Comparison of ENCODE assay signal across 9 mouse cellular contexts in genomic region chr17:80332386-80332785, GRCm38 (mm10). TPM values are rescaled to one million over a fixed set of nuclear protein-coding genes. Genes with fewer than 3 reads are reported as not detected.
DNase-seq lines count a peak whose midpoint lies in the region; TF ChIP-seq lines count a peak whose summit lies in the region.
"Had no signal": no experiment of that assay in that cellular context is flagged by ENCODE, and none has a peak within 500 bp of the region (broad histone marks: within the 10 kb centered on the region; RNA-seq: fewer than 3 reads in every experiment).

No protein-coding gene starts in this region.

- H3K4me3 ChIP-seq in kidney, adult 2 months (ENCODE audit: insufficient read depth, low read depth, low read length) = no peak overlapping the region
- no peak overlapping the region for H3K4me3 ChIP-seq in small intestine, adult 2 months (ENCODE audit: low read depth, low read length)

- TF ChIP-seq POLR2A in kidney, adult 2 months (IDR thresholded peaks at IDR 0.05; ENCODE audit: low read depth, low read length) = no peak
- no peak for TF ChIP-seq POLR2A in small intestine, adult 2 months (IDR thresholded peaks at IDR 0.05; ENCODE audit: low read depth, low read length)

- H3K27ac ChIP-seq in kidney, adult 2 months (ENCODE audit: insufficient read depth, low read depth, low read length) = no peak overlapping the region
- H3K27ac ChIP-seq in small intestine, adult 2 months (ENCODE audit: insufficient read depth, low read depth, low read length) = no peak overlapping the region

- no peaks in the 10 kb centered on the region for H3K36me3 ChIP-seq in kidney, adult 2 months (ENCODE audit: control insufficient read depth, insufficient read depth, low read length)
- H3K36me3 ChIP-seq in small intestine, adult 2 months (ENCODE audit: control insufficient read depth, insufficient read depth, low read length) = no peaks in the 10 kb centered on the region

- no peaks in the 10 kb centered on the region for H3K4me1 ChIP-seq in kidney, adult 2 months (ENCODE audit: control insufficient read depth, insufficient read depth, low read length)
- no peaks in the 10 kb centered on the region for H3K4me1 ChIP-seq in small intestine, adult 2 months (ENCODE audit: control insufficient read depth, insufficient read depth, insufficient read length, low read length)

- peak; percentile 56 for TF ChIP-seq CTCF in kidney, adult 2 months (conservative IDR thresholded peaks at IDR 0.05; ENCODE audit: insufficient read depth, insufficient read length, low read depth, low read length)
- TF ChIP-seq CTCF in small intestine, adult 2 months (IDR thresholded peaks at IDR 0.05; ENCODE audit: extremely low read depth, insufficient read length, insufficient replicate concordance, low read depth, low read length) = peak; percentile 21; the same call in 1 of the 2 replicates

- 89% methylated on average over 2 of the region's 2 CpGs for WGBS in kidney, adult 2 months
- WGBS in small intestine, adult 2 months = 74% methylated on average over 2 of the region's 2 CpGs

- no peak for DNase-seq in kidney, adult 2 months
- DNase-seq in kidney, postnatal 14 days = no peak
- DNase-seq in thymus, postnatal 0 days (ENCODE audit: low spot score) = peak; percentile 41
- no peak for DNase-seq in thymus, postnatal 36 days
- peak; percentile 11 for DNase-seq in ZHBTc4 (ENCODE audit: low read depth, low spot score)
- no peak for DNase-seq in urinary bladder, postnatal 10 days (ENCODE audit: low spot score)
- no peak for DNase-seq in cerebellum, postnatal 36 days

- H3K27me3 ChIP-seq in kidney, adult 2 months (replicated peaks; ENCODE audit: control insufficient read depth, insufficient read depth, low read length) = no peaks in the 10 kb centered on the region
- no peaks in the 10 kb centered on the region for H3K27me3 ChIP-seq in small intestine, adult 2 months (ENCODE audit: control insufficient read depth, insufficient read depth, low read length)

RNA-seq across cellular contexts. Expression of gene Arhgef33, which starts 25.2 kb away (rescaled TPM):
- 0.44 and 0.56 TPM in 2 replicates for polyA plus RNA-seq in kidney, adult 2 months (2012; rRNA removed)
- polyA plus RNA-seq in thymus, postnatal 0 days (2015; fragmentation: Nextera tagmentation; extraction: Ambion mirVana) = 1.4 and 1.5 TPM in 2 replicates
- 0.11 and 0.28 TPM in 2 replicates for polyA plus RNA-seq in small intestine, adult 2 months (2012; rRNA removed)

RNA-seq across cellular contexts. Expression of gene Gm10190, which starts 41.0 kb away (rescaled TPM):
- not detected in 2 replicates for polyA plus RNA-seq in kidney, adult 2 months (2012; rRNA removed)
- 1.5 and 1.6 TPM in 2 replicates for polyA plus RNA-seq in thymus, postnatal 0 days (2015; fragmentation: Nextera tagmentation; extraction: Ambion mirVana)
- 0.87 TPM in 1 of 2 replicates, not detected in the other for polyA plus RNA-seq in small intestine, adult 2 months (2012; rRNA removed)
- polyA plus RNA-seq: large intestine, adult 2 months had no signal

RNA-seq across cellular contexts. Expression of gene Dhx57, which starts 42.1 kb away (rescaled TPM):
- polyA plus RNA-seq in kidney, adult 2 months (2012; rRNA removed) = 6.0 and 6.4 TPM in 2 replicates
- polyA plus RNA-seq in thymus, postnatal 0 days (2015; fragmentation: Nextera tagmentation; extraction: Ambion mirVana) = 8.5 and 9.5 TPM in 2 replicates
- 2.1 and 4.6 TPM in 2 replicates for polyA plus RNA-seq in small intestine, adult 2 months (2012; rRNA removed)

RNA-seq across cellular contexts. Expression of gene Morn2, which starts 42.4 kb away (rescaled TPM):
- 25.2 and 36.5 TPM in 2 replicates for polyA plus RNA-seq in kidney, adult 2 months (2012; rRNA removed)
- 14.8 and 17.6 TPM in 2 replicates for polyA plus RNA-seq in thymus, postnatal 0 days (2015; fragmentation: Nextera tagmentation; extraction: Ambion mirVana)
- polyA plus RNA-seq in small intestine, adult 2 months (2012; rRNA removed) = 0.66 and 0.72 TPM in 2 replicates

Comparison
In these comparisons a context has a peak if more than half of its experiments do, and no peak if none do; other contexts are left out.
1. DNase-seq: peak in thymus, postnatal 0 days (single experiment) and ZHBTc4 (single experiment); none in kidney, adult 2 months (single experiment), kidney, postnatal 14 days (single experiment), thymus, postnatal 36 days (0 of 2), urinary bladder, postnatal 10 days (single experiment) and cerebellum, postnatal 36 days (0 of 2).